Mouse (Mus musculus) intestine, embryonic 15.5 days (tissue): ENCODE results near the gene Ppwd1. TPM values are rescaled to one million over a fixed set of nuclear protein-coding genes. Genes with fewer than 3 reads are reported as not detected.
"Not testable (repeated sequence)": the region's sequence is repeated elsewhere in the genome, so short reads cannot be mapped to it uniquely, and the experiment has no call there.

ENCODE experiments used
- ATAC-seq: fragments of 200-750 bp; cut with Nextera tagmentation; 2 replicates; pipeline ENCODE4 v1.8.0; 2017; ENCODE audit warnings: moderate TSS enrichment, moderate library complexity
- H3K27ac ChIP-seq: fragments of 300-500 bp; sonication (generic); 2 replicates; pipeline ENCODE4 v1.5.1; 2015; ENCODE audit warnings: mild to moderate bottlenecking, inconsistent platforms
- H3K27me3 ChIP-seq: fragments of 300-500 bp; sonication (generic); replicated peaks from 2 replicates; pipeline ENCODE4 v1.6.1; 2015; ENCODE audit warnings: inconsistent platforms
- H3K36me3 ChIP-seq: fragments of 300-500 bp; sonication (generic); 2 replicates; pipeline ENCODE4 v1.6.1; 2015; ENCODE audit warnings: inconsistent platforms
- H3K4me1 ChIP-seq: fragments of 300-500 bp; sonication (generic); replicated peaks from 2 replicates; pipeline ENCODE4 v1.6.1; 2015; ENCODE audit warnings: inconsistent platforms
- H3K4me2 ChIP-seq: fragments of 300-500 bp; sonication (generic); replicated peaks from 2 replicates; pipeline ENCODE4 v1.6.1; 2015; ENCODE audit warnings: mild to moderate bottlenecking, inconsistent platforms
- H3K4me3 ChIP-seq: fragments of 300-500 bp; sonication (generic); replicated peaks from 2 replicates; pipeline ENCODE4 v1.5.1; 2015; ENCODE audit warnings: inconsistent platforms
- H3K9ac ChIP-seq: fragments of 300-500 bp; sonication (generic); 2 replicates; pipeline ENCODE4 v1.6.1; 2015; ENCODE audit warnings: inconsistent platforms
- H3K9me3 ChIP-seq: fragments of 300-500 bp; sonication (generic); 2 replicates; pipeline ENCODE4 v1.6.1; 2016; ENCODE audit warnings: inconsistent platforms
- WGBS: fragments of 180-500 bp; shearing (Covaris S2); methylation state at CpG from one replicate; pipeline ENCODE4 v1.1.7; 2015; 5-methylcytosine and 5-hydroxymethylcytosine counted together
- polyA plus RNA-seq: library from polyadenylated mRNA; unstranded; fragments of >200 nt; fragmentation: Nextera tagmentation; extraction: Ambion mirVana; gene quantifications from 2 replicates; pipeline ENCODE4 v1.2.1, GENCODE M21; 2015

Ppwd1 gene
- polyA plus RNA-seq: 12.9 and 14.8 TPM in 2 replicates

DNA sequence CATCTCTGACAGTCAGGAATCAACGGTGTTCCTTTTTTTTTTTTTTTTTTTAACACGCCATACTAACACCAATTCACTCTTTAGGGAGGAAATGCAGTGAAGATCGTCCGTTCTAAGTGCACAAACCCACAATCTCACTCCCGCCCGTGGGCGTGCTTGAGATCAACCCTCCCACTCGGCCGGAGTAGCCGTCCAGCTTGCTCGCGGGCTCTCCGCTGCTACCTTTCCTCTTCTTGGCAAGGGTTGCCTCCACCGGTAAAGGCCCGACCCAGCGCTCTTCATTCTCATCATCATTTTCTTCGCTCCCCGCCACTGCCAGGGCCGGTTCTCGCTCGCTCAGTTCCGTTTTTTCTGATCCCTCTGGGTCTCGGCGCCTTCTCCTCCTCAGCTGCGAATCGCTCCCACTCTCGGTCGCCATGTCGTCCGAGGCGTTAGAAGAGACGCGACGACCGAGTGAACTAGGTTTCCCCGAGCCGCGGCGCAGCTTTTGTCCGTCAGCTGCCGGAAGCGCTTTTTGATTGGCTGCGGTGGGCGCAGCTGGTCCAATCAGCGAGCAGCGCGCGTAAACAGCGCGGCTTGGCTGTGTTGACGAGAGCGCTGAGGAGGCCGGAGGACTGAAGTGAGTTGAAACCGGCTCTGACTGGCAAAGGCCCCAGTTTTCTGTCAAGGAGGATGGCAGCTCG, at the start of gene Ppwd1, which contains the start of gene Cenpk:
TSS of gene Ppwd1 (minus strand) at position 460 of the 683 bp plus-strand sequence.
TSS of gene Cenpk (plus strand) at position 228 of the 683 bp plus-strand sequence.
- H3K4me2 ChIP-seq: peak within 1 kb of the TSS; percentile 68
- peak; percentile 100 for ATAC-seq
- peak within 1 kb of the TSS; percentile 97 for H3K27ac ChIP-seq
- no peaks in the 10 kb centered on the region for H3K27me3 ChIP-seq
- H3K9ac ChIP-seq: peak within 1 kb of the TSS; percentile 92
- H3K4me3 ChIP-seq: peak within 1 kb of the TSS; percentile 74
- 0 out of 2 replicates have a peak, but pooled peaks cover 3% of the 10 kb centered on the region for H3K4me1 ChIP-seq
- H3K9me3 ChIP-seq: no peaks in the 10 kb centered on the region
- H3K36me3 ChIP-seq: no peaks in the 10 kb centered on the region
- under 1% methylated on average over 55 of the region's 55 CpGs for WGBS

DNA sequence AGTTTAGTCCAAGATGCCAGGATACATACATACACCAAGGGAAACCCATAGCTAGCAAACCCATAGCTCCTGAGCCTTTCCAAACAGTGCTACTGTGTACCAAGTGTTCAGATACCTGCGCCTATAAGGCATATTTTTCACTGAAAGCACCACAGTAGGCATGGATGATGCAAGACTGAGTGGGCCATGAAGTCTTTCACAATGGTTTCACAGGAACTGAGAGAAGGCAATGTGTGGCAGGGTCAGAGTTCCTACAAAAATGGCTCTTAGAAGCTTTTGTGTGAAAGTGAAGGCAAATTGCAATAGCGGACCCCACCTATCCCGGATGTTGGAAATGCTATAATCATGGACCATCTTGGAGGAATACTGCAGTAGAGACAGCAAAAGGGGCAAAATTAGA, 30.4 kb upstream of the Ppwd1 start:
- H3K9me3 ChIP-seq: no peaks in the 10 kb centered on the region
- H3K9ac ChIP-seq: no peak overlapping the region
- H3K4me2 ChIP-seq: no peak overlapping the region
- no peaks in the 10 kb centered on the region for H3K36me3 ChIP-seq
- no peaks in the 10 kb centered on the region for H3K4me1 ChIP-seq
- H3K27me3 ChIP-seq: no peaks in the 10 kb centered on the region
- whole genome bisulfite sequencing: 95% methylated on average over 3 of the region's 3 CpGs
- no peak overlapping the region for H3K4me3 ChIP-seq
- no peak for ATAC-seq
- H3K27ac ChIP-seq: no peak overlapping the region

DNA sequence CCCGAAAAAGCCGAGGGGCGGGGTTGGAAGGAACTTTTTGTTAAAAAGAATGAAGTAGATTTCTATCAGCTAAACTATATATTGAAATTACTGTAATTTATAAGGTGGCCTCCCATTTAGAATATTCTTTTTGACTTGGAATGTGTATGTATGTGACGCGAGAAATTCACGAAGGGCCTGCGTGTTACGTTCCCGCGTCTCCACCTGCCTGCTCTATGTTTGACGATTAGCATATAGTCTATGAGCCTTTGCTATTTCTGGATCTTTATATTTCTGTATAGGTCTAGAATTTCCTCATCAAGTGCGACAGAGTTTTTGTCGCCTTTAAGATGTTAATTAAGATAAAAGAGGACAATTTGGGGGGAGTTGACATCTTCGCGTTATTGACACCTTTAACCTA, 538 bp upstream of the Ppwd1 start:
- Histone ChIP-seq H3K36me3 (no peaks in the 10 kb centered on the region), H3K9ac (peak overlapping the region; percentile 71), H3K27ac (peak overlapping the region; percentile 52; the same call in 1 of the 2 replicates), H3K4me2 (peak overlapping the region; percentile 68), H3K4me1 (0 out of 2 replicates have a peak, but pooled peaks cover 3% of the 10 kb centered on the region), H3K9me3 (no peaks in the 10 kb centered on the region), H3K27me3 (no peaks in the 10 kb centered on the region), H3K4me3 (peak overlapping the region; percentile 74)
- ATAC-seq: peak; percentile 55
- 7% methylated on average over 15 of the region's 15 CpGs for WGBS

DNA sequence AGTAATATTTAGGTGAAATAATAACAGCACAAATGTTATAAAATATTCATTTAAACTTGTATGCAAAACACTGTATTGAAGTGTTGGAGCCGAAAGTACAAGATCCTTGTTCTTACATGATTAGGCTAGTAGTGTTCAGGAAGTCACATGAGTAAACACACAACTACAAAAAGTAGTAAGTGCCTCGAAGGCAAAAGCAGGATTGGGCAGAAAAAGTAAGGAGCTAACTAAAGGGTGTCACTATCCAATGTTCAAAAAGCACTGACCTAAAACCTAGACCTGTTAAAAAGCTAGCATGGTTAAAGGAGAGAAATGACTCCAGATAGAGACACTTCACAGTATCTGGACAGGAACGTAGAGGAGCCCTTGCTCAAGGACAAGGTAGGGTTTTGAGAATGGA, 1.2 kb downstream of the Ppwd1 start:
- Histone ChIP-seq H3K27ac (no peak overlapping the region), H3K4me1 (0 out of 2 replicates have a peak, but pooled peaks cover 3% of the 10 kb centered on the region), H3K27me3 (no peaks in the 10 kb centered on the region), H3K4me3 (peak overlapping the region; percentile 74), H3K9me3 (no peaks in the 10 kb centered on the region), H3K4me2 (peak overlapping the region; percentile 52), H3K9ac (peak overlapping the region; percentile 6), H3K36me3 (peaks cover 2% of the 10 kb centered on the region; the same call in 1 of the 2 replicates)
- no peak for ATAC-seq
- WGBS: 56% methylated on average over 3 of the region's 3 CpGs

DNA sequence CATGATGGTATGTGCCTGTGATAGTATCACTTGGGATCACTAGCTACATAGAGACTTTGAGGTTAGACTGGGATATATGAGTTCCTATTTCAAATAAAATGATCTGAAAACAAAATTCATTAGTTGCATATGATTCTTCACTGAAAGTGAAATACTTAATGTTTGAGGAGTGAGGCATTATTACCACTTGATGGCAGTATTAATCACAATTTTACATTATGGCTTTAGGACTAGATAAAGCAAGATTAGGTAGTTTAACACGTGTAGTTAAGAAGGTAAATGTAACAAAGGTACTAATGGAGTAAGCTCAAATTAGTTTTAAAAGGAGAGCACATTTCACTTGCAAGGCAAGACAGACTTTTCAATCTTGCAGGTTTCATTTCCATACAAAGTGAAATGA, 24.3 kb downstream of the Ppwd1 start:
- H3K27me3 ChIP-seq: no peaks in the 10 kb centered on the region
- H3K36me3 ChIP-seq: peaks cover 3% of the 10 kb centered on the region; the same call in 1 of the 2 replicates
- ATAC-seq: no peak
- 67% methylated on average over 1 of the region's 1 CpGs for WGBS
- H3K4me1 ChIP-seq: no peaks in the 10 kb centered on the region
- no peak overlapping the region for H3K4me2 ChIP-seq
- H3K4me3 ChIP-seq: no peak overlapping the region
- H3K9ac ChIP-seq: no peak overlapping the region
- no peaks in the 10 kb centered on the region for H3K9me3 ChIP-seq
- no peak overlapping the region for H3K27ac ChIP-seq

DNA sequence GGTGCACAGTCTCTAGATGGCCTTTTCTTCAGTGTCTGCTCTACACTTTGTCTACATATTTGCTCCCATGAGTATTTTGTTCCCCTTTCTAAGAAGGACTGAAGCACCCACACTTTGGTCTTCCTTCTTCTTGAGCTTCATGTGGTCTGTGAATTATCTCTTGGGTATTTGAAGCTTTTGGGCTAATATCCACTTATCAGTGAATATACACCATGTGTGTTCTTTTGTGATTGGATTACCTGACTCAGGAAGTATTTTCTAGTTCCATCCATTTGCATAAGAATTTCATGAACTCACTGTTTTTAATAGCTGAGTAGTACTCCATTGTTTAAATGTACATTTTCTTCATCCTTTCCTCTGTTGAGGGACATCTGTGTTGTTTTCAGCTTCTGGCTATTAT, 32.8 kb downstream of the Ppwd1 start:
- H3K4me2 ChIP-seq, H3K27ac ChIP-seq, H3K36me3 ChIP-seq, H3K4me1 ChIP-seq, H3K4me3 ChIP-seq, H3K9me3 ChIP-seq, ATAC-seq, H3K27me3 ChIP-seq, H3K9ac ChIP-seq: not testable (repeated sequence)

DNA sequence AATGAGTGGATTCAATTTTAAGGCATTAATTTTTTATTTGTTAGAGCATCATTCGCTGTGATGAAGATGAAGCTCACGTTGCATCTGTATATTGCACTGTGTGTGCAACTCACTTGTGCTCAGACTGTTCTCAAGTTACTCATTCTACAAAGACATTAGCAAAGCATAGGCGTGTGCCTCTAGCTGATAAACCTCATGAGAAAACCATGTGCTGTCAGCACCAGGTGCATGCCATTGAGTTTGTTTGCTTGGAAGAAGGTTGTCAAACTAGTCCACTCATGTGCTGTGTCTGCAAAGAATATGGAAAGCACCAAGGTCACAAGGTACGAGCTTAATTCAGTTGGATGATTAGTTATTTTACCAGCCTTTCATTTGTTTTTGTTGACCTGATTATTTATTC, 41.3 kb downstream of the Ppwd1 start:
- no peaks in the 10 kb centered on the region for H3K27me3 ChIP-seq
- no peak overlapping the region for H3K27ac ChIP-seq
- no peaks in the 10 kb centered on the region for H3K4me1 ChIP-seq
- no peak overlapping the region for H3K9ac ChIP-seq
- H3K36me3 ChIP-seq: 0 out of 2 replicates have a peak, but pooled peaks cover 9% of the 10 kb centered on the region
- H3K9me3 ChIP-seq: no peaks in the 10 kb centered on the region
- 79% methylated on average over 4 of the region's 4 CpGs for WGBS
- ATAC-seq: peak; percentile 71
- H3K4me3 ChIP-seq: no peak overlapping the region
- H3K4me2 ChIP-seq: no peak overlapping the region

DNA sequence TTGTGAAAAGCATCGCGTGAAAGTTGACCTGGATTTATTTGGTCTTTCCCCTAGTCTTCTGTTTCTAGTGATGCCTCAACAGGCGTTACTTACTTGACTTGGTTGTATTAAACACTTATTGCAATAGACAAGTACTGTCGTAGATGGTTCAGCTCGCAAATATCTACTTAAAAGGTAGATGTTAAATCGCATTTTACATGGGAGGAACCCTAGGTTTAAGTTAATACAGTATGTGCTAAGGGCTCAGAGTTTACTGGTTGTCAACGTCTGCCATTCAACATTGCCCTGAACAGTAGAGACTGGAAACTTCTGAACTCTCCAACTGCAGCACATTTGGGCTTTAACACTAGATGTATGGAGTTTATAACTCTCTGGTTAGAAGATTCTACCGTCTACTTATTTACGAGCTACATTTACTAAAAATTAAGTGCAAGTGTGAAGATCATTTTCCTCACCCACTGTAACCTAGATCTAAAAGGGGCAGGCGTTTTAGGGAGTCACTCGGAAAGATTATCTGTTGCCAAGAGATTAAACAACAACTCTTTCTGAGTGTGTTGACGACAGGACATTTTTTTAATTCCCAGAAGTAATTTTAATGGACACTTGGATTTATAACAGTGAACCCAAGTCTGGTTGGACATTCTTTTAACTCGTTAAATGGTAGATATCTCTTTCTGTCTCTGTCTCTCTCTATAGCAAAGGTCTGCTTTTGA, 49.3 kb downstream of the Ppwd1 start:
- Histone ChIP-seq H3K9me3 (no peaks in the 10 kb centered on the region), H3K4me2 (peak overlapping the region; percentile 58)
- no peak for ATAC-seq

DNA sequence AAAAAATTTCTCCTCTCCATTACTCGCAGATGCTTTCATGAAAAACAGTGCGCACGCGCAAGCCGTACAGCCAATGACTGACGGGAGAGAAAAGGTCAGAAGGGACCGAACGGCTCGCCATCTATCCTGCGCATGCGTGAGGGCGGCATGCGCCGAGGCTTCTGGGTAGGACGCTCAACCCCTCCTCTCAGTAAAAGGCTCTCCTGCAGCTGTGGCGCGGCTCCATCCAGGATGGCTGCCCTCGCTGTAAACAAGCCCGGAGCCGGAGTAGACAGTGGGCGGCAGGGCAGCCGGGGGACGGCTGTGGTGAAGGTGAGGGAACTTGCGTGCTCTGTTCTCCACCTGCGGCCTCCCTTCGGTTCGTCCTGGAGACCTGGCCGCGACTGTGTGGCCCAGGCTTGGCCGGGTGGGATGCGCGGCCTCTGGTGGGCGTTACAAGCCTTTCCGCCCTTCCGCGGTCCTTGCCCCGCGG, 50.0 kb downstream of the Ppwd1 start, which contains the start of gene Trim23:
TSS of gene Trim23 (plus strand) at position 148 of the 472 bp plus-strand sequence.
- ATAC-seq: peak; percentile 99
- Histone ChIP-seq H3K27me3 (no peaks in the 10 kb centered on the region), H3K9ac (peak within 1 kb of the TSS; percentile 83), H3K27ac (peak within 1 kb of the TSS; percentile 82), H3K4me1 (0 out of 2 replicates have a peak, but pooled peaks cover 3% of the 10 kb centered on the region), H3K36me3 (no peaks in the 10 kb centered on the region), H3K4me3 (peak within 1 kb of the TSS; percentile 89), H3K4me2 (peak within 1 kb of the TSS; percentile 66), H3K9me3 (no peaks in the 10 kb centered on the region)
- WGBS: under 1% methylated on average over 38 of the region's 38 CpGs

More for the DNA sequence above, 49.3 kb downstream of the Ppwd1 start:
- peak overlapping the region; percentile 83 for H3K9ac ChIP-seq
- 0 out of 2 replicates have a peak, but pooled peaks cover 3% of the 10 kb centered on the region for H3K4me1 ChIP-seq
- no peaks in the 10 kb centered on the region for H3K27me3 ChIP-seq
- H3K36me3 ChIP-seq: 0 out of 2 replicates have a peak, but pooled peaks cover 3% of the 10 kb centered on the region
- peak overlapping the region; percentile 89 for H3K4me3 ChIP-seq
- H3K27ac ChIP-seq: peak overlapping the region; percentile 74; the same call in 1 of the 2 replicates
- 16% methylated on average over 13 of the region's 13 CpGs for WGBS

DNA sequence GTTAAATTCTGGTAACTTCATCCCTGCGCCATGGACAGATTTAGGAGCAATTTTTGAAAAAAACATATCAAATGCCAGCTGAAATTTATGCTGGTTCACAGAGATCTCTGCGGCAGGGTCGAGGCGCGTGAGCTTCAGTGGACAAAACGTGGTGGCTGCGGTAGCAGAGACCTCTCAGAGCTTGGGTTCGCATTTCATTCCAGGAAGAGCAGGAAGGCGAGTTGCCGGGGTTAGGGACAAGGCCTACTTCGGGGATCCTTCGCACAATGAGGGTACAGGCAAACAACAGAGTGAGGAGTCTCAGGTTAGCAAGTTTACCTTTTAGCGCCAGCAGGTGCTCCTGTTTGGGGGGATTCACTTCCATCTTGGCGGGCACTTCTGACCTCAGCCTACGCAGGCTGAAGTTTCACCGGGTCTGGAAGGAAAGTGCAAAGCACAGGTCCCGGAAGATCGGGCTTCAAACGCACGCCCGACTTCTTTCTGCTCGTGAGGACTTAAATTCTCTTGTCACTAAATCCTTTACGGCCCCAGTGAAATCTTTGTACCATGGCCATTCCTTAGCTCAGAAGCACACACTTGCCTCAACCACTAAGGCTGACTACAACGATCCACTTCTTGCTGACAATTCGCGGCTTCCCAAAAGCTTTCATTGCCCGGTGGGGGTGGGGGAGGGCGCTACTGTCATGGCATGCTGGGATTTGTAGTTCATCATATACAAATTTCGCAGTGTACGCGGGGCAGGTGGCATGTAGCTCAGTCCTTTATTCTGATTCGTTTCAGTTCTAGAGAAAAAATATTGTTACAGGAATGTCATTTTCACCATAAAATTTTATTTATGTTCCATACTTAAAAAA, 50.6 kb downstream of the Ppwd1 start, which contains the start of gene Trappc13:
TSS of gene Trappc13 (minus strand) at position 674 of the 854 bp plus-strand sequence.
- peak within 1 kb of the TSS; percentile 66 for H3K4me2 ChIP-seq
- no peaks in the 10 kb centered on the region for H3K9me3 ChIP-seq
- no peaks in the 10 kb centered on the region for H3K27me3 ChIP-seq
- peak within 1 kb of the TSS; percentile 82 for H3K27ac ChIP-seq
- H3K4me1 ChIP-seq: 0 out of 2 replicates have a peak, but pooled peaks cover 3% of the 10 kb centered on the region
- WGBS: under 1% methylated on average over 32 of the region's 32 CpGs
- peak within 1 kb of the TSS; percentile 89 for H3K4me3 ChIP-seq
- no peaks in the 10 kb centered on the region for H3K36me3 ChIP-seq
- peak; percentile 94 for ATAC-seq
- H3K9ac ChIP-seq: peak within 1 kb of the TSS; percentile 83

DNA sequence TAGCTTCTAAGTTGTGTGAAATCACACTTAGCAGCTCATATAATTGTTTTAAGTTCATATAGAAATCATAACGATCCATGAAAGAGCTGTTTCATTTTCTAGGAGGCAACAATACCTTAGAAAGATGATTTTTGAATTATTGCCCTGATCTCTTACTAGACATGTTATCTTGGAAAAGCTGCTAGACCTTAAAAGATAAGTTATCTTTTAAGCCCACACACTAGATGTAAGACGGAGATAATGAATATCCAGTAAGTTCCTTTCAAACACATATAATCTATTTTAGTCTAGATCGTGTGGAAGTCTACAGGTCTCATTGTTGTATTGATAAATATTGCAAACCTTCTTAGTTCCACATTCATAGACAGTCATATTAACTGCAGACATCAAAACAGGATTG, 51.8 kb downstream of the Ppwd1 start:
- peak overlapping the region; percentile 30; the same call in 1 of the 2 replicates for H3K9ac ChIP-seq
- no peak overlapping the region for H3K27ac ChIP-seq
- 0 out of 2 replicates have a peak, but pooled peaks cover 10% of the 10 kb centered on the region for H3K4me1 ChIP-seq
- 54% methylated on average over 3 of the region's 3 CpGs for WGBS
- no peaks in the 10 kb centered on the region for H3K9me3 ChIP-seq
- peak overlapping the region; percentile 24; the same call in 1 of the 2 replicates for H3K4me3 ChIP-seq
- no peak for ATAC-seq
- H3K4me2 ChIP-seq: peak overlapping the region; percentile 61
- H3K36me3 ChIP-seq: no peaks in the 10 kb centered on the region
- no peaks in the 10 kb centered on the region for H3K27me3 ChIP-seq
